Mouse (Mus musculus) lung, embryonic 16.5 days (tissue): ENCODE measurements around the gene 3100002H09Rik. TPM values are rescaled to one million over a fixed set of nuclear protein-coding genes. Genes with fewer than 3 reads are reported as not detected.

Source experiments
- ATAC-seq: fragments of 200-750 bp; cut with Nextera tagmentation; 2 replicates; pipeline ENCODE4 v1.8.0; 2017; ENCODE audit warnings: low read depth, mild to moderate bottlenecking, moderate library complexity
- H3K27ac ChIP-seq: fragments of 300-500 bp; sonication (generic); 2 replicates; pipeline ENCODE4 v1.5.1; 2014; ENCODE audit warnings: mild to moderate bottlenecking, control low read depth, low read length
- H3K27me3 ChIP-seq: fragments of 300-500 bp; sonication (generic); 2 replicates; pipeline ENCODE4 v1.6.1; 2014; ENCODE audit warnings: low read depth, low read length, mixed read lengths; ENCODE audit not compliant: control insufficient read depth, insufficient read depth
- H3K36me3 ChIP-seq: fragments of 300-500 bp; sonication (generic); 2 replicates; pipeline ENCODE4 v1.6.1; 2014; ENCODE audit warnings: low read length; ENCODE audit not compliant: control insufficient read depth, insufficient read depth
- H3K4me1 ChIP-seq: fragments of 300-500 bp; sonication (generic); replicated peaks from 2 replicates; pipeline ENCODE4 v1.6.1; 2014; ENCODE audit warnings: low read length, mixed read lengths; ENCODE audit not compliant: control insufficient read depth, insufficient read depth
- H3K4me2 ChIP-seq: fragments of 300-500 bp; sonication (generic); 2 replicates; pipeline ENCODE4 v1.6.1; 2014; ENCODE audit warnings: low read depth, low read length, control low read depth
- H3K4me3 ChIP-seq: fragments of 300-500 bp; sonication (generic); 2 replicates; pipeline ENCODE4 v1.5.1; 2014; ENCODE audit warnings: mild to moderate bottlenecking, low read length, control low read depth
- H3K9ac ChIP-seq: fragments of 300-500 bp; sonication (generic); 2 replicates; pipeline ENCODE4 v1.6.1; 2014; ENCODE audit warnings: low read length, control low read depth
- H3K9me3 ChIP-seq: fragments of 300-500 bp; sonication (generic); 2 replicates; pipeline ENCODE4 v1.6.1; 2016; ENCODE audit warnings: low read length; ENCODE audit not compliant: control insufficient read depth
- WGBS: fragments of 180-500 bp; shearing (Covaris S2); extraction: QIAGEN DNeasy Blood & Tissue Kit; methylation state at CpG from one replicate; pipeline ENCODE4 v1.1.7; 2014; 5-methylcytosine and 5-hydroxymethylcytosine counted together
- polyA plus RNA-seq: library from polyadenylated mRNA; unstranded; fragments of >200 nt; fragmentation: Nextera tagmentation; extraction: Ambion mirVana; gene quantifications from 2 replicates; pipeline ENCODE4 v1.2.1, GENCODE M21; 2015

The 3100002H09Rik gene
- polyA plus RNA-seq, 1 experiment from 2014 or later, result not detected

DNA sequence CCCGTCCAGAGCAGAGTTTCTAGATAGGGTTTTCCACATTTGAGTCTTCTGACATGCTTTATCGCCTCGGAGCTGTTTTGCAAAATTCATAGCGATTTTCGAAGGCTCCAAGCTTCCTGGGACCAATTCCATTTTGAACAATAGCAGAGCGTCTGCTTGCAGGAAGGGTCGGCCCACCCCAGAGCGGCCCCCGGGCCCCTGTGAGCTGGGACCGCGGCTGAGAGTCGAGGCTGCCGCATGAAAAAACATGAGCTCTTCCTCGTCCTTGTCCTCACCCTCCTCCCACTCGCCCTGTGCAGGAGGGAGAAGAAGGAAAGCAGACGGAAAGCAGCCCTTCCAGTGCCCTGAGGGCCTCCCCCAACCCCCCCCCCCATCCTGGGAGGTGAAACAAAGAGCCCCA lies 8.0 kb upstream of the 3100002H09Rik start:
- Histone ChIP-seq H3K9me3 (no peaks in the 10 kb centered on the region), H3K27ac (no peak overlapping the region), H3K27me3 (no peaks in the 10 kb centered on the region), H3K4me2 (no peak overlapping the region), H3K4me3 (no peak overlapping the region), H3K36me3 (no peaks in the 10 kb centered on the region), H3K4me1 (no peaks in the 10 kb centered on the region), H3K9ac (no peak overlapping the region)
- 11% methylated on average over 16 of the region's 16 CpGs for WGBS
- ATAC-seq, result no peak

DNA sequence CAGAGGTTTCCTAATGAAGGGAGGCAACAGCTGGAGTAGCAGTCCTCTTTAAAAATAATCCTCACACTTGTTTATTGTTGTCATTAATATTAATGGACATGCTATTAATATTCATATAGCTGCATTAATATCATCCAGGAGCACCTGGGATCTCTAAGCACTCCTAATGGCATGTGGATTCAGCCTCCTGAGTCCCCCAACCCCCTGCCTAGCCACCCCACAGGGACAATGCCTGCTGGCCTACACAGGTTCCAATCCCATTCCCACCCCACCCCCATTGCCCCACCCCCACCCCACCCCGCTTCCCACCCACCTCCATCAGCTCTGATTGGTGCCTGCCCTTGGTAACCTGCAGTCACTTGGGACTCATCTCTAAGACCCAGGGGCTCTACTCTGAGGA lies 6.0 kb upstream of the 3100002H09Rik start:
- Histone ChIP-seq H3K9ac (no peak overlapping the region), H3K4me2 (no peak overlapping the region), H3K27me3 (no peaks in the 10 kb centered on the region), H3K27ac (no peak overlapping the region), H3K36me3 (no peaks in the 10 kb centered on the region), H3K4me3 (no peak overlapping the region), H3K9me3 (no peaks in the 10 kb centered on the region), H3K4me1 (no peaks in the 10 kb centered on the region)
- ATAC-seq, result no peak
- 43% methylated on average over 1 of the region's 1 CpGs for WGBS

GRCm38 (mm10) chr4:124615986-124616385 lies 5.4 kb upstream of the 3100002H09Rik start:
- no peak overlapping the region for H3K4me2 ChIP-seq

DNA sequence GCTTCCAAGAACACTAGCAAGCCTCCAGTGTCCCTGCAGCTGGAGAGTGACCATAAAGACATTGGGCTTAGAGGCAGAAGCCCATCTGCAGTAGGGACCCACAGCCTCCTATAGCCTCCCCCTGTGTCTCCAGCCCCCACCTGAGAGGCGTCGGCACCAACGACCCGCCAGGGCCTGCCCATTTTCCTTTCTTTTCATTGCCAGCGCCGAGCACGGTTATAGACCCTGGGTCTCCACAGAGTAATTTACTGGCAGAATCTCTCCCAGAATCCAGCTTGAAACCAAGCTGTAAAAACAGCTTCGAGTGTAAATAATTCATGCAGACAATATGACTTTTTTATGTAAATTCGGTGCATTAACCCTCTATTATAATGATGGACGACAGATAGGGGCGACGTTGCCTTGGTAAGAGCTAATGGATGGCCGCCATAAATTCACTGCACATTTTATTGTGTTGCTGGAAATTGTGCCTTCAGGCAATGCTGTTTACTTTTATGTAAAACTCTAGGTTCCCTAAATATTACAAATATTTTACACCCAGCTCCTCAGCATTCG lies 4.9 kb upstream of the 3100002H09Rik start:
- ATAC-seq, result no peak
- Histone ChIP-seq H3K9ac (no peak overlapping the region), H3K27me3 (no peaks in the 10 kb centered on the region), H3K36me3 (no peaks in the 10 kb centered on the region), H3K4me1 (no peaks in the 10 kb centered on the region), H3K4me2 (no peak overlapping the region), H3K27ac (no peak overlapping the region), H3K9me3 (no peaks in the 10 kb centered on the region), H3K4me3 (no peak overlapping the region)
- 56% methylated on average over 14 of the region's 14 CpGs for WGBS

More at GRCm38 (mm10) chr4:124615986-124616385, 5.4 kb upstream of the 3100002H09Rik start:
- H3K27me3 ChIP-seq, result no peaks in the 10 kb centered on the region
- H3K9me3 ChIP-seq, result no peaks in the 10 kb centered on the region
- 33% methylated on average over 9 of the region's 9 CpGs for WGBS
- no peak for ATAC-seq
- H3K36me3 ChIP-seq, result no peaks in the 10 kb centered on the region
- no peaks in the 10 kb centered on the region for H3K4me1 ChIP-seq
- H3K4me3 ChIP-seq, result no peak overlapping the region
- no peak overlapping the region for H3K9ac ChIP-seq
- no peak overlapping the region for H3K27ac ChIP-seq

DNA sequence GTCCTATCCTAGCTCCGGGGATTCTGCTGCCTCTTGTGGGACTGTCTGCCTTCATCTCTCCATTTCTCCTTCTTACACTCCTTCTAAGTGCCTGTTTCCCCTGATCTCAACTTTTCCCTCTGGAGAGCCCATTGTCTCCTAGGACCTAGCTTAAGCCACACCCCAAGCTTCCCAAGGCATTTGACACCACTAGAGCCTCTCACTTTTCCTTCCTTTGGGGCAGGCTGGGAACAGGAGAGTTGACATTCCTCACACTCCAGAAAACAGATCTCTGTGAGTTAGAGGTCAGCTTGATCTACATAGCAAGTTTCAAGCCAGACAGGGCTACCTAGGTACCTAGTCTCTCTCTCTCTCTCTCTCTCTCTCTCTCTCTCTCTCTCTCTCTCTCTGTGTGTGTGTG lies 3.6 kb upstream of the 3100002H09Rik start:
- peak; percentile 38; the same call in 1 of the 2 replicates for ATAC-seq
- H3K9ac ChIP-seq, result no peak overlapping the region
- no peaks in the 10 kb centered on the region for H3K4me1 ChIP-seq

GRCm38 (mm10) chr4:124611768-124612167 lies 1.2 kb upstream of the 3100002H09Rik start:
- Histone ChIP-seq H3K4me1 (no peaks in the 10 kb centered on the region), H3K4me2 (no peak overlapping the region), H3K27ac (no peak overlapping the region), H3K9ac (no peak overlapping the region), H3K9me3 (no peaks in the 10 kb centered on the region), H3K27me3 (no peaks in the 10 kb centered on the region), H3K4me3 (no peak overlapping the region), H3K36me3 (no peaks in the 10 kb centered on the region)
- WGBS, result 35% methylated on average over 4 of the region's 4 CpGs
- ATAC-seq, result no peak

More for the DNA sequence above, 3.6 kb upstream of the 3100002H09Rik start:
- no peak overlapping the region for H3K27ac ChIP-seq
- H3K27me3 ChIP-seq, result no peaks in the 10 kb centered on the region
- no peaks in the 10 kb centered on the region for H3K36me3 ChIP-seq
- H3K4me2 ChIP-seq, result no peak overlapping the region
- H3K9me3 ChIP-seq, result no peaks in the 10 kb centered on the region
- H3K4me3 ChIP-seq, result no peak overlapping the region
- WGBS, result 0% methylated on average over 1 of the region's 1 CpGs

DNA sequence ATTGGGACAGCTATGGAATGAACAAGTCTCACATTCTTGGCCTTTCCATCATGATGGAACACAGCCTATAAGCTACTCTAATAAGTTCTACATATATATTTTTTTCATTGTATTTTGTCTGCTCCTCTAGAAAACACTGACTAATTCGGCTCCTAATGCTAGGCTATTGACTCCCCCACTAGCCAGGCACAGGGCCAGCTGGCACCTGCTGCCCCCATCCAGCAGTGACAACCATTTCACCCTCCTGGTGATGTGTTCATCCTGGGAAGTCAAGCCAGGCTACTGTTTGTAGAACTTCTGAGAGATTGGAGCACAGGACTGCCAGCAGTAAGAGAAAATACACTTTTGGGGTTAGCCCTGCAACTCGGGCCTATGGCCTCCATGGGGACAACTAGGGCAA lies 537 bp downstream of the 3100002H09Rik start:
- no peaks in the 10 kb centered on the region for H3K4me1 ChIP-seq
- H3K4me2 ChIP-seq, result no peak overlapping the region
- ATAC-seq, result no peak
- no peaks in the 10 kb centered on the region for H3K36me3 ChIP-seq
- H3K27me3 ChIP-seq, result no peaks in the 10 kb centered on the region; the same call in 1 of the 2 replicates
- H3K27ac ChIP-seq, result no peak overlapping the region
- no peak overlapping the region for H3K4me3 ChIP-seq
- no peaks in the 10 kb centered on the region for H3K9me3 ChIP-seq
- no peak overlapping the region for H3K9ac ChIP-seq
- 49% methylated on average over 2 of the region's 2 CpGs for WGBS

- H3K4me2 ChIP-seq, result no peak overlapping the region
- ATAC-seq, result no peak
- no peaks in the 10 kb centered on the region for H3K4me1 ChIP-seq
- no peaks in the 10 kb centered on the region for H3K36me3 ChIP-seq
- H3K27me3 ChIP-seq, result peaks cover 9% of the 10 kb centered on the region
- no peak overlapping the region for H3K4me3 ChIP-seq
- no peak overlapping the region for H3K27ac ChIP-seq
- no peaks in the 10 kb centered on the region for H3K9me3 ChIP-seq
- no peak overlapping the region for H3K9ac ChIP-seq
- 60% methylated on average over 8 of the region's 8 CpGs for WGBS
Measured at GRCm38 (mm10) chr4:124607166-124607565, 3.4 kb downstream of the 3100002H09Rik start.

- Histone ChIP-seq H3K27ac (no peak overlapping the region), H3K4me1 (no peaks in the 10 kb centered on the region), H3K36me3 (no peaks in the 10 kb centered on the region), H3K9ac (no peak overlapping the region), H3K4me2 (no peak overlapping the region), H3K9me3 (no peaks in the 10 kb centered on the region), H3K4me3 (no peak overlapping the region), H3K27me3 (peaks cover 9% of the 10 kb centered on the region)
- WGBS, result 70% methylated on average over 3 of the region's 3 CpGs
- 0 out of 2 replicates have a peak, but pooled peaks have one; percentile 17 for ATAC-seq
Measured at GRCm38 (mm10) chr4:124606180-124606579, 4.4 kb downstream of the 3100002H09Rik start.

DNA sequence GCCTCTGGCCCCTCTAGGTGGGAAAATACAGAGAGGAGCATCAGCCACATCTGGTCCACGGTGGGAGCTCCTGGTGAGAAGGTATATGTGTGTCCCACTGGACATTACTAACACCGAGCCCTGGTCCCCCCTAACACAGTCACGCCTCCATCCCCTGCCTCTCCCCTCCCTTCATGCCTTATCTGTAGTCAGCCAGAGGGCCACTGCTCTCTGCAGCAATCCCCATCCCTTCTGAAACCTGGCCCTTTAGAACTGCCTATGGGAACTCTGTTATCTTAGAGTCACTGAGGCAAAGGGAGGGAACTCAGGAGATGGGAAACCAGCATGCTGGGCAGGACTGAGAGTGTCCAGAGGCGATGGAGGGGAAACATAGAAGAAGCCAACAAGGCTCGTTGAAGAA lies 5.3 kb downstream of the 3100002H09Rik start:
- Histone ChIP-seq H3K27me3 (peaks cover 9% of the 10 kb centered on the region), H3K9ac (no peak overlapping the region), H3K4me3 (no peak overlapping the region), H3K4me2 (no peak overlapping the region), H3K36me3 (no peaks in the 10 kb centered on the region), H3K9me3 (no peaks in the 10 kb centered on the region), H3K4me1 (no peaks in the 10 kb centered on the region), H3K27ac (no peak overlapping the region)
- ATAC-seq, result no peak
- 39% methylated on average over 5 of the region's 5 CpGs for WGBS
